Mouse (Mus musculus) lung, postnatal 36 days (tissue): Measurements from ENCODE around the gene Tap1.
"Not testable (repeated sequence)": the region's sequence is repeated elsewhere in the genome, so short reads cannot be mapped to it uniquely, and the experiment has no call there.

Experiments used
- DNase-seq: peaks from one replicate; pipeline ENCODE4 v3.0.0; 2022; ENCODE audit warnings: mixed read lengths

Tap1 gene

DNA sequence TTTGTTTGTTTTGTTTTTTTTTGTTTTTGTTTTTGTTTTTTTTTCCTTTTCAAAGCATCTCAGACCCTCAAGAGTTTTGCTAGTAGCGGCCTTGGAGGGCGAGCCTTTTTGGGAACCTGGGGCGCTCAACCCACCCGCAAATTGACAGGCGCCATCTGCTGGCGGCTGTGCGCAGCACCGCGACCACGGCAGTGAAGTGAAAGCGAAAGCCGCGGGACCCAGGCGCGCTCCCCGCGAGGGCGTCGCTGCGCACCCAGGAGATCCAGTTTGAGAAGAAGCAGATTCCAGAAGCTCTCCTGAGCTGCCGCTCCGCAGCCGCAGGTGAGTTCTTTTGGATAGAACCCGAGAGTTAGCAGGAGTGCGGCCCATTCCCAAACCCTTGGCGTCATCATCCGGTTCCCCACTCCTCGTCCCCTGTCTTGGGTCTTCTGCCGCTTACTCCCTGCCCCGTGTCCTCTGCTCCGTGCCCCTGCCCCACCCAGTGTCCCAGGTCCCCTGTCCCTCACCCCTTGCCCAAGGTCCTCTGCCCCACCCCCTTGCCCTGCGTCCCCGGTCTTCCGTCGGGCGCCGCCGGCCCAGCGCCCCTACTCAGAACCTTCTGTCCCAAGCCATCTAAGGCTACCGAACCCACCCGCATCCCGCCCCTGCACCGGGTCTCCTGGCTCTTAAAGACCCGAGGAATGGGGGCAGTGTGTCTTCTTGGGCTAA, 17.1 kb downstream of the Tap1 start:
- peak; percentile 95 for DNase-seq

DNA sequence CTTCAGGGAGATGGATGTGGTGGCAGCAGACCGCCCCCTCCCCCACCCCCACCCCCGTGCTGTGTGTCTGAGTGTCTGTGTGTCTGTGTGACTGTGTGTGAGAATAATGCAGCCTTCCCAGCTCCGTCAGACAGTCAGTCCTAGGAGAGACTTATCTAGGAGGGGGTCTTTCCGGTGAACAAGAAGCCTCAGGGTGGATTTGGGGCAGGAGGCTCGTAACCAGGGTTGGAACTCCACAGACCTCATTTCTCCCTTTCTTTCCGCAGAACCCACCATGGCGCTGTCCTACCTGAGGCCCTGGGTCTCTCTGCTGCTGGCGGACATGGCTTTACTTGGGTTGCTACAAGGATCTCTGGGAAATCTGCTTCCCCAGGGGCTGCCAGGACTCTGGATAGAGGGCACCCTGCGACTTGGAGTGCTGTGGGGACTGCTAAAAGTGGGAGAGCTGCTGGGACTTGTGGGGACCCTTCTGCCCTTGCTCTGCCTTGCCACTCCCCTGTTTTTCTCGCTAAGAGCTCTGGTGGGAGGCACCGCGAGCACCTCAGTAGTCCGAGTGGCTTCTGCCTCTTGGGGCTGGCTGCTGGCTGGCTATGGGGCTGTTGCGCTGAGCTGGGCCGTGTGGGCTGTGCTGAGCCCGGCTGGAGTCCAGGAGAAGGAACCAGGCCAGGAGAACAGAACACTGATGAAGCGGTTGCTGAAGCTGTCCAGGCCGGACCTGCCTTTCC, 17.8 kb downstream of the Tap1 start:
- peak; percentile 34 for DNase-seq

DNA sequence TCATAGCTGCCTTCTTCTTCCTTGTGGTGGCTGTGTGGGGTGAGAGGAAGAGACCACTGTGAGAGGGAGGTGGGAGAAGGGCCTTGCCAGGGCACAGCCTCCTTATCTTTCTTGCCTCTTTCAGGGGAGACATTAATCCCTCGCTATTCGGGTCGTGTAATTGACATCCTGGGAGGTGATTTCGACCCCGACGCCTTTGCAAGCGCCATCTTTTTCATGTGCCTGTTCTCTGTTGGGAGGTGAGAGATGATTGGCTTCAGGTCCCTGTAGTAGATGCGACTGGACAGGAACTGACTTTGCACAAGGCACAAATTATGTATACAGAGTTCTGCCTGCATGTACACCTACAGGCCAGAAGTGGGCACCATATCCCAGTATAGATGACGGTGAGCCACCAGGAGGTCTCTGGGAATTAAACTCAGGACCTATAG, 18.4 kb downstream of the Tap1 start:
- peak; percentile 74 for DNase-seq

DNA sequence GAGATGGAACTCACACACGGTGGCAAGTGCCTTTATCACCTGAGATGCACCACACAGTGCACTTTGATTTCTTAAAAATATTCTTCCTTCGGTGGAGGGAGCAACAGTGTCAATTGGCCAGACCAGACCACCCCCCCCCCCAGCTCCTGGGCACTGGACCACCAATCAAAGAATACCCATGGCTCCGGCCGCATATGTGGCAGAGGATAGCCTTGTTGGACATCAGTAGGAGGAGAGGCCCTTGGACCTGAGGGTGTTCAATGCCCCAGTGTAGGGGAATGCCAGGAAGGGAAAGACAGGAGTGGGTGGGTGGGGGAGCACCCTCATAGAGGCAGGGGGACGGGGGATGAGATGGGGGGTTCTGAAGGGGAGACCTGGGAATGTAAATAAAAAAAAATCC, 19.4 kb downstream of the Tap1 start:
- DNase-seq: no peak

DNA sequence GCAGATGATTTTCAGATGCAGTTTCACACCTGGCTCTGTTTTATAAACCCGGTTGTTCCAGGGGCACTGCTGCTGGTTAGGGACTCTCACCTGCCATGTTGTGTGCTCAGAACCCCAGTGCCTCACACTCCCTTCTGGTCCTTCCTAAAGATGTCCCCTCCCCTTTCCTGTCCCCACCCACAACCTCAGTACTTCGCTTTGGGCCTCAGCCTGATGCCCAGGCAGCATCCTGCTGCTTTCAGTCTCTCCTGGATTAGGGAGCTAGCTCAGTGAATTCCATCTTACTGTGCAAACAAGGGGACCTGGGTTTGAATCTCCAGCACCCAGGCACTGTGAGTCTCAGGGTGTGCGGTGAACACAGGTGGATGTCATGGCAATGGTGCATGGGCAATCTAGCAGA, 20.1 kb downstream of the Tap1 start:
- peak; percentile 22 for DNase-seq

DNA sequence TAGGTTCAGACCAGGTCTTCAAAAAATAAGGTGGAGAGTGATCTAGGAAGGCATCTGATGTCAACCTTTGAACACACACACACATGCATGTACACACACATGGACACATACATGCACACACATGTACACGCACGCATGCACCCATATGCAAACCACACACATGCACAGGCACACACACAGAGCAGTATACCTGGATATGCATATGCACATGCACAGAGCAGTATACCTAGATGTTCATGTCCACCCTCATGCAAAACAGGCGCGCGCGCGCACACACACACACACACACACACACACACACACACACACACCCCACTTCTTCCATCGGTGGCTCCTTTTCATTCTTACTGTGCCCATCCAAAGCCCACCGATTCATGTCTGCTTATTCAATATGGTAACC, 20.5 kb downstream of the Tap1 start:
- no peak for DNase-seq

DNA sequence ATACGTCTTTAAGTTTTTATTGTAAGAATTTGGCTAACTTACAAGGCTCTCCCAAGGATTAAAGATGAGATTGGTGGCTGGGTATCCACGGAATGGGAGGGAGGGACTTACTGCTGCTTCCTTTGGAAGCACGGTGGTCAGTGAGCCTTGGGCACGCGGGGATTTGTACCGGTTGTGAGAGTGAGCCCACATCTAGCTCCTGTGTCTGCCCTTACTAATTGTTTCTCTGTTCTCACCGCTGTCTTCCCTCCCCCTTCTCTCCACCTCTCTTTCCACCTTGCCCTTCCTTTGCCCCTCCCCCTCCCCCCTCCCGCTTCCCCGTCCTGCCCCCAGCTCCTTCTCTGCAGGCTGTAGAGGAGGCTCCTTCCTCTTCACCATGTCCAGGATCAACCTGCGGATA, 21.1 kb downstream of the Tap1 start:
- DNase-seq: no peak

DNA sequence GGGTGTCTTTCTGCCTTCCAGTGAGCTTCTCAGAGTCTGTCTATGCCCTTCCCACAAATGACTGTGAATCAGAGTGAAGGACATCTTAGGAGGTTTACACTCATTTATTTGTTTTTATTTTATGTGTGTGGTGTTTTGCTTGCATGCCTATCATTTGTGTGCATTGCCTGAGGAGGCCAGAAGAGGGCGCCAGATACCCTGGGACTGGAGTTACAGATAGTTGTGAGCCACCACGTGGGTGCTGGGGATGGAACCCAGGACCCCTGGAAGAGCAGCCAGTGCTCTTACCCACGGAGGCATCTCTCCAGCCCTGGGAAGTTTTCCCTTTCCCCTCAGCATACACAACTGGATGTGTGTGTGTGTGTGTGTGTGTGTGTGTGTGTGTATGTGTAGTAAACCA, 22.3 kb downstream of the Tap1 start:
- no peak for DNase-seq

DNA sequence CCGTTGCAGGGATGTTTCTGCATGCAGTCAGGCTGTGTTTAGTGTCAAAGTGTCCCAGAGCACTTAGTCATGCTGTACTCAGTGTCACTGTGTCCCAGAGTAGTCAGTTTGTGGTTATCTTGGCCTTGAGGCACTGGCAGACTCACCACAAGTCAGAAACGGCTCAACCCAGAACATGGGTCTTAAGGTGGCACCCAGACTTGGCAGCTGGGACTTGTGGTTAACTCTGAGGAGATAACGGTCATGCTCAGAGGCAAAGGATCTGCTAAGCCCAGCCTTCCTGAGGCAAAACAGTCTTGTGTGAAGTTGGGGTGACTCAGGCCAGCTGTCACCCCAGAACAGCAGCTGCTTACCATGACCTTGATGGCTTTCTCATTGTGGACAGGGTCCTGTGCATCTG, 23.2 kb downstream of the Tap1 start:
- no peak for DNase-seq

DNA sequence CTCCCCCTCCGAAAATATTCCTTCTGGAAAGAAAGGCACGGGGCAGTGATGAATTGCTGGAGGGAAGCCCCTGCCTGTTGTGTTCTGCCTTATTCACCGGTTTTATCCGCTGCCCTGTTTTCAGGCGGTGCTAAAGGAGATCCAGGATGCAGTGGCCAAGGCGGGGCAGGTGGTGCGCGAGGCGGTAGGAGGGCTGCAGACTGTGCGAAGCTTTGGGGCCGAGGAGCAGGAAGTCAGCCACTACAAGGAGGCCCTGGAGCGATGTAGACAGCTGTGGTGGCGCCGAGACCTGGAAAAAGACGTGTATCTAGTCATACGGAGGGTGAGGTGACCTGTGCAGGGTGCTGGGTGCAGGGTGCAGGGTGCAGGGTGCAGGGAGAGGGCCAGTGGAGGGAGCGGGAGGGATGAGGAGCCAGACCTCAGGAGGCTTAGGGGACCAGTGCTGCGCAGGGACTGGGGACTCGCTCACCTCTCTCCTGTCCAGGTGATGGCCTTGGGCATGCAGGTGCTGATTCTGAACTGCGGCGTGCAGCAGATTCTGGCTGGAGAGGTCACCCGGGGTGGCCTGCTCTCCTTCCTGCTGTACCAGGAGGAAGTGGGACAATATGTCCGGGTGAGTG, 24.5 kb downstream of the Tap1 start:
- no peak for DNase-seq

DNA sequence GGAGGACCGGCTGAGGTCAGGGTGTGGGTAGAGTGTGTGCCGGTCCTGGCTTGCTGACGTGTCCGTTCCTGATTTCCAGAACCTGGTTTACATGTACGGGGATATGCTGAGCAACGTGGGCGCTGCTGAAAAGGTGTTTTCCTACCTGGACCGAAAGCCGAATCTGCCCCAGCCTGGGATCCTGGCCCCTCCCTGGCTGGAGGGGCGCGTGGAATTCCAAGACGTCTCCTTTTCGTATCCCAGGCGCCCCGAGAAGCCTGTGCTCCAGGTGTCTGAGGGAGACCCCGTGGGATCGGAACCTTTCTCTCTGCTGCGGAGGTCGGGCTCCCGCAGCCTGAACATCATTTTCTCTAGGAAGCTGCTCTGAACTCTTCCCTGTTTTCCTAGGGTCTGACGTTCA, 26.6 kb downstream of the Tap1 start:
- no peak for DNase-seq

DNA sequence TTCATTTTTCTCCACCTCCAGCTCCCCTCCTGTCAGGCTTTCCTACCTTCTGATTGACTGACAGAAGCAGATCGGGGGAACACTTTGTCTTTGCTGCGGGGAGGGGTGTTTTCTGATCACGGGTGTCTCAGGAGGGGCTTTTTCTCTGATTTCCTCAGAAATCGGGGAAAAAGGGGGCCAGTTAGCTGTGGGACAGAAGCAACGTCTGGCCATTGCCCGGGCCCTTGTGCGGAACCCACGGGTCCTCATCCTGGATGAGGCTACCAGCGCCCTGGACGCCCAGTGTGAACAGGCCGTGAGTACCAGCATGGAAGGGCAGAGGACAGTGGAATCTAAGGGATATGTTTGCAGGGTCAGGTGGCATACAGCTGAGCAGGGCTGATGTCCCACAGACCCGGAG, 27.8 kb downstream of the Tap1 start:
- DNase-seq: no peak

DNA sequence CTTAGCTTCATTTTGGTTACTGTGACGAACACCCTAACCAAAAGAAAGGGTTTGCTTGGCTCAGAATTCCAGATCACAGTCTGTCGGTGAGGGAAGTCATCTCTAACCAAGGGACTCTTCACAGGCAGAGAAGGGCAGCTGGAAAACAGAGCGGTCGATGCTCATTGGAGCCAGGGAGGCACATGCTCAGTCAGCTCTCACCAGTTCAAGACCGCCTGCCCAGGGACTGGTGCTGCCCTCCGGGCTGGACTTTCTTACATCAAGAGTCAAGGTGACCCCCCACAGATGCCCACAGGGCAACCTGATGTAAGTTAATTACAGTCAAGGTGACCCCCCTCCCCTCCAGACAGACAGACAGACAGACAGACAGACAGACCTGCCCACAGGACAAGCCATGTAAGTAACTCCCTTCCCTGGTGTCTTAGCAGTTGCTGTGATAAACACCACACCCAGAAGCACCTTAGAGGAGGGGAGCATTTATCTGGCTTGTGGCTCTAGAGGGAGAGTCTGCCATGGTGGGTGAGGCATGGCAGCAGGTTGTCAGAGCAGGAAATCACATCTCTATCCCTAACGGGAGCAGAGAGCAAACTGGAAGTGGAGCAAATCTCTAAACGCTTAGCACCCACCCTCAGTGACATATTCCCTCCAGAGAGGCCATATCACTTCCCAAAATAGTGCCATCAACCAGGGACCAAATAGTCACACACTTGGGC, 30.0 kb downstream of the Tap1 start:
- DNase-seq: no peak

DNA sequence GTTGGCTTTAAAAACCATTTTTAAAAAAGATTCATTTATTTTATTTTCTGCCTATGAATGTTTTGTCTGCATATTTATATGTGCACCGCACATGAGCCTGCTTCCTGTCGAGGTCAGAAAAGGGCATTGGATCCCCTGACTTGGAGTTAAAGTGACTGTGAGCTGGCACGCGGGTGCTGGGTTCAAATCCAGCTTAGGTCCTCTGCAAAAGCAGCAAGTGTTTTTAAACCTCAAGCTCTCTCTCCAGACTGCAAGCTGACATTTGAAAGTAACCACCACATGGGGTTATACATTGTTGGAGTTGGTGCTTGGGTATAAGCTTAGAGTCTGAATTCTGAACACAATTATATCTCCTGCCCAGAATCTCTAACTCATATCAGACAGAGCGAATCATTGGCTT, 30.6 kb downstream of the Tap1 start:
- DNase-seq: no peak

DNA sequence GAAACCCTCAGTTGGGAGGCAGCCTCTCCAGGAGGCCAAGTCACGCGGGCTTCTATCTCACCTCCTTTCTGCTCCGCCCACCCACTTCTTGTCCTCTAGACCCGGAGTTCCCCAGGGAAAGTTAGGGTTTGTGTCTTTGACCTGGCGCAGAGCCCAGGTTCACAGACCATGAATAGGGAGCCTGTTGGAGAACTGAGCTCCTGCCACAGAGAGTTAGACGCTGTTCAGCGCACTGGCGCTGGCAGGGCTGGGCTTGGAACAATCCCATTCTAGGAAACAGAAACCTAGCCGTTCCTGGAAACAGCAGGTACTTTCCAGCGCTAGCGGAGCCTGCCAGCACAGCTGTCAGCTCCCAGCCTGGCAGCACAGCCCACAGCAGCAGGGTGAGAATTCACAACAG, 31.3 kb downstream of the Tap1 start:
- peak; percentile 85 for DNase-seq

DNA sequence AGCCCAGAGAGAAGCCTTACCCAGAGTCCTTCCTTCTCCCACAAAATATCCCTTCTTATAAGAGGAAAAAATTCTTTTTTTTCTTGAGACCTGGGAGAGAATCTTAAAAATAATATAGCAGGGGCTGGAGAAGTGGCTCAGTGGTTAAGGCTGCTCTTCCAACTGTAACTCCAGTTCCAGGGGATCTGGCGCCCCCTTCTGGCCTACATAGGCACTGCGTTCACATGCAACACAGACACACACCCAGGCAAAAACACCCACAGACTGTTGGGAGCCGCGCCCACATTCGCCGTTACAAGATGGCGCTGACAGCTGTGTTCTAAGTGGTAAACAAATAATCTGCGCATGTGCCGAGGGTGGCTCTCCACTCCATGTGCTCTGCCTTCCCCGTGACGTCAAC, 31.7 kb downstream of the Tap1 start:
- DNase-seq: peak; percentile 81

DNA sequence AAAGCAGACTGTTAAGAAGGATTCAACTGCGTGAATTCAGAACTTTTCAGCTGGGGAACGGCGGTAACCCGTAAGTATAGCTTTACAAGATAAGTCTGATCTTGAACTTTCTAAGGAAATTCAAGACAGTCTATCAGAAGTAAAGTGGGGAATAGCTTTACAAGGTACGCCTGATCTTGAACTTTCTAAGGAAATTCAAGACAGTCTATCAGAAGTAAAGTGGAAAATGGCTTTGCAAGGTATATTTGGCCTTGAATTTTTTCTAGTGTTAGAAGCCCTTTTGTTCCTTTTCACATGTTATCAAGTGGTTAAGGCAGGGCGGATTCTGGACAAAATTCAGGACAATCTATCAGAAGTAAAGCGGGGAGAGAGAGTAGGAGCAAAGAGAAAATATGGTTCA, 32.4 kb downstream of the Tap1 start:
- peak; percentile 37 for DNase-seq

DNA sequence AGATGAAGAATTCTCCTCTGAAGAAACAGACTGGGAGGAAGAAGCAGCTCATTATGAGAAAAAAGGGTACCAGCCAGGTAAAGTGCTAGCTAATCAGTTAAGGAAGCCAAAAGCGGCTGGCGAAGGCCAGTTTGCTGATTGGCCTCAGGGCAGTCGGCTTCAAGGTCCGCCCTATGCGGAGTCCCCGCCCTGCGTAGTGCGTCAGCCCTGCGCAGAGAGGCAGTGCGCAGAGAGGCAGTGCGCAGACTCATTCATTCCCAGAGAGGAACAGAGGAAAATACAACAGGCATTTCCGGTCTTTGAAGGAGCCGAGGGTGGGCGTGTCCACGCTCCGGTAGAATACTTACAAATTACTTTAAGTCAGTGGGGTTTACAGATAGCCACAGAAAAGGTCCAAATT, 33.0 kb downstream of the Tap1 start:
- DNase-seq: not testable (repeated sequence)

DNA sequence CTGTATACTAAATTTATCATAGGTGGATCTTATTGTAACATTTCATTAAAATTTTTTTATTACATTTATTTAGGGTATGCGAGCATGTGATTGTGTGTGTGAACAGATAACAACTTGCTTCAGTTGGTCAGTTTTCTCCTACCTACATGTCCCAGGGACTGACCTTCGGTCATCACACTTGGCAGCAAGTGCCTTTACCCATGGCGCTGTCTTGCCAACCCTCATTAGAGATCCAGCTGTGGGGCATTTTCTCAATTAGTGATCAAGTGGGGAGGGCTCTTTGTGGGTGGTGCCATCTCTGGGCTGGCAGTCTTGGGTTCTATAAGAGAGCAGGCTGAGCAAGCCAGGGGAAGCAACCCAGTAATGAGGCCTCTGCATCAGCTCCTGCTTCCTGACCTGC, 37.5 kb downstream of the Tap1 start:
- no peak for DNase-seq

DNA sequence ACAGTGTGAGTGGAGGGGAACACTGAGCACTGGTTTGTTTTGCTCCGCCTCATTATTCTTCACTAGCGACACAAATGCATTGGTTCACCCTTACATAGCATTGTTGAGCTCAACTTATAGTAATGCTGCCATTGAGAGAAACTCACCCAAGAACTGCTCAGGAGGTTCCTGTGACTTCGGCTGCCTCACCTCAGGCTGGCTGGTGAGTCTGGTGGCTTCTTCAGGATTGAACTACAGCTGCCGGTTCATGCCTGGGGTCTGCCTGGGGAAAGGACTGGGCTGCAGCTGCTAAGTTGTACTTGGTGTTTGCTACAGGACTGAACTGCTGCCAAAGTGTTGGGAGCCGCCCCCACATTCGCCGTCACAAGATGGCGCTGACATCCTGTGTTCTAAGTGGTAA, 38.1 kb downstream of the Tap1 start:
- no peak for DNase-seq

DNA sequence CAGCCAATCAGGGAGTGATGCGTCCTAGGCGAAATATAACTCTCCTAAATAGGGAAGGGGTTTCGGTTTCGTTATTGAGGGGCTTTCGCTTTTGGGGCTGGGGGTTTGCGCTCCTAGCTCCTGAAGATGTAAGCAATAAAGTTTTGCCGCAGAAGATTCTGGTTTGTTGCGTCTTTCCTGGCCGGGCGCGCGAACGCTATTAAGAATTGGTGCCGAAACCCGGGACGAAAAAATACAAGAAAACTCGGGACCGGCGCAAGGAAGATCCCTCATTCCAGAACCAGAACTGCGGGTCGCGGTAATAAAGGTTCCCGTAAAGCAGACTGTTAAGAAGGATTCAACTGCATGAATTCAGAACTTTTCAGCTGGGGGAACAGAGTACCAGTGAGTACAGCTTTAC, 38.6 kb downstream of the Tap1 start:
- DNase-seq: not testable (repeated sequence)

DNA sequence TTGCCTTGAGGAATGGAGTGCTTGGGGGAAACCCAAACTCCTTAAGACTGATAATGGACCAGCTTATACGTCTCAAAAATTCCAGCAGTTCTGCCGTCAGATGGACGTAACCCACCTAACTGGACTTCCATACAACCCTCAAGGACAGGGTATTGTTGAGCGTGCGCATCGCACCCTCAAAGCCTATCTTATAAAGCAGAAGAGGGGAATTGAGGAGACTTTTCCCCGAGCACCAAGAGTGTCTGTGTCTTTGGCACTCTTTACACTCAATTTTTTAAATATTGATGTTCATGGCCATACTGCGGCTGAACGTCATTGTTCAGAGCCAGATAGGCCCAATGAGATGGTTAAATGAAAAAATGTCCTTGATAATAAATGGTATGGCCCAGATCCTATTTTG, 43.6 kb downstream of the Tap1 start:
- not testable (repeated sequence) for DNase-seq

DNA sequence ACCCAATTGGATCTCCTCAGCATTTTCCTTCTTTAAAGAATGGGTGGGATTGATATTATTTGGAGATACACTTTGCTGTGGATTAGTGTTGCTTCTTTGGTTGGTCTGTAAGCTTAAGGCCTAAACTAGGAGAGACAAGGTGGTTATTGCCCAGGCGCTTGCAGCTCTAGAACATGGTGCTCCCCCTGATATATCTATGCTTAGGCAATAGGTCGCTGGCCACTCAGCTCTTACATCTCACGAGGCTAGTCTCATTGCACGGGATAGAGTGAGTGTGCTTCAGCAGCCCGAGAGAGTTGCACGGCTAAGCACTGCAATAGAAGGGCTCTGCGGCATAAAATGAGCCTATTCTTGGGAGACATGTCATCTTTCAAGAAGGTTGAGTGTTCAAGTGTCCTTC, 44.7 kb downstream of the Tap1 start:
- not testable (repeated sequence) for DNase-seq

DNA sequence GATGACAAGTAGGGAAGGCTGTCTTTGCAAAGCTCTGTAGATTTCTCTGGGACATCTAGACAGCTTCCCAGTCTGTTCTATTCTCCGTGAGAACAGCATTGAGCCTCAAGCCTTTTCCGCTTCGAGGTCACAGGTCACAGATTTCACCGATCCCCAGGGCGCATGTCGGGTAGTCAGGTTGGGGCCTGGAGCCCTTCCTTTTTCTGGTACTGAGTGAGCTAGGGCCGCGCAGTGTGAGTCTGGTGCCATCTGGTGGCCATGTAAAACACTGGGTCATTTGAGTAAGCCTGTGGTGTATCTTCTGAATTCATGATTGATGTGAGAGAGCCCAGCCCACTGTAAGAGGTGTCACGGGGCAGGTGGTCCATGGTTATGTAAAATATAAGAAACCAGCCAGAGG, 47.6 kb downstream of the Tap1 start:
- DNase-seq: peak; percentile 91
